Mouse (Mus musculus) neural tube, embryonic 11.5 days (tissue): ENCODE data around the gene Rasgrp2. TPM values are rescaled to one million over a fixed set of nuclear protein-coding genes. Genes with fewer than 3 reads are reported as not detected.

Source experiments
- ATAC-seq: fragments of 200-750 bp; cut with Nextera tagmentation; 2 replicates; pipeline ENCODE4 v1.8.0; 2017; ENCODE audit warnings: moderate number of reproducible peaks, mild to moderate bottlenecking, moderate TSS enrichment, moderate library complexity; ENCODE audit not compliant: insufficient read depth, low FRiP score, low TSS enrichment
- DNase-seq: peaks from one replicate; pipeline ENCODE4 v3.0.0-alpha.2; 2015; ENCODE audit warnings: low spot score
- H3K27ac ChIP-seq: fragments of 300-500 bp; sonication (generic); 2 replicates; pipeline ENCODE4 v1.5.1; 2014; ENCODE audit warnings: low read depth, mild to moderate bottlenecking, low read length
- H3K27me3 ChIP-seq: fragments of 300-500 bp; sonication (generic); 2 replicates; pipeline ENCODE4 v1.6.1; 2014; ENCODE audit warnings: mild to moderate bottlenecking, low read length, mixed read lengths; ENCODE audit not compliant: control insufficient read depth, insufficient read depth
- H3K36me3 ChIP-seq: fragments of 300-500 bp; sonication (generic); 2 replicates; pipeline ENCODE4 v1.6.1; 2014; ENCODE audit warnings: mild to moderate bottlenecking, low read length, moderate library complexity, mixed read lengths; ENCODE audit not compliant: control insufficient read depth, insufficient read depth
- H3K4me1 ChIP-seq: fragments of 300-500 bp; sonication (generic); 2 replicates; pipeline ENCODE4 v1.6.1; 2014; ENCODE audit warnings: low read length, mixed read lengths; ENCODE audit not compliant: control insufficient read depth, insufficient read depth
- H3K4me2 ChIP-seq: fragments of 300-500 bp; sonication (generic); 2 replicates; pipeline ENCODE4 v1.6.1; 2014; ENCODE audit warnings: low read depth, mild to moderate bottlenecking, moderate library complexity
- H3K4me3 ChIP-seq: fragments of 300-500 bp; sonication (generic); 2 replicates; pipeline ENCODE4 v1.5.1; 2014; ENCODE audit warnings: low read depth, low read length
- H3K9ac ChIP-seq: fragments of 300-500 bp; sonication (generic); 2 replicates; pipeline ENCODE4 v1.6.1; 2014; ENCODE audit warnings: mild to moderate bottlenecking, low read length
- H3K9me3 ChIP-seq: fragments of 300-500 bp; sonication (generic); 2 replicates; pipeline ENCODE4 v1.6.1; 2016; ENCODE audit warnings: low read length; ENCODE audit not compliant: control insufficient read depth
- WGBS: fragments of 180-500 bp; shearing (Covaris S2); extraction: QIAGEN DNeasy Blood & Tissue Kit; methylation state at CpG from one replicate; pipeline ENCODE4 v1.1.7; 2014; 5-methylcytosine and 5-hydroxymethylcytosine counted together
- polyA plus RNA-seq: library from polyadenylated mRNA; unstranded; fragments of >200 nt; fragmentation: Nextera tagmentation; extraction: Ambion mirVana; gene quantifications from 2 replicates; pipeline ENCODE4 v1.2.1, GENCODE M21; 2014

Rasgrp2 gene
- polyA plus RNA-seq, 1 experiment from 2014 or later: 17.6 TPM

- no peak overlapping the region for H3K27ac ChIP-seq
- no peaks in the 10 kb centered on the region for H3K27me3 ChIP-seq
- H3K9me3 ChIP-seq: no peaks in the 10 kb centered on the region
- H3K4me1 ChIP-seq: peaks cover 18% of the 10 kb centered on the region
- no peak for DNase-seq
- peak overlapping the region; percentile 100 for H3K9ac ChIP-seq
- WGBS: 6% methylated on average over 2 of the region's 2 CpGs
- peak overlapping the region; percentile 99 for H3K4me3 ChIP-seq
- H3K4me2 ChIP-seq: peak overlapping the region; percentile 87
- H3K36me3 ChIP-seq: peaks cover 20% of the 10 kb centered on the region
- no peak for ATAC-seq
Observed at GRCm38 (mm10) chr19:6364842-6365241, 34.3 kb upstream of the Rasgrp2 start.

- ATAC-seq: no peak
Observed at GRCm38 (mm10) chr19:6370175-6370574, 29.0 kb upstream of the Rasgrp2 start.

GRCm38 (mm10) chr19:6372433-6372832, 26.7 kb upstream of the Rasgrp2 start:
- Histone ChIP-seq H3K36me3 (peaks cover 63% of the 10 kb centered on the region), H3K4me3 (no peak overlapping the region), H3K4me1 (no peaks in the 10 kb centered on the region), H3K4me2 (no peak overlapping the region), H3K27ac (no peak overlapping the region), H3K27me3 (no peaks in the 10 kb centered on the region), H3K9ac (no peak overlapping the region), H3K9me3 (no peaks in the 10 kb centered on the region)
- DNase-seq (no peak), ATAC-seq (no peak)
- WGBS: 94% methylated on average over 3 of the region's 3 CpGs

More at GRCm38 (mm10) chr19:6370175-6370574, 29.0 kb upstream of the Rasgrp2 start:
- Histone ChIP-seq H3K4me1 (peaks cover 11% of the 10 kb centered on the region), H3K27me3 (no peaks in the 10 kb centered on the region), H3K27ac (no peak overlapping the region), H3K9ac (no peak overlapping the region), H3K4me2 (no peak overlapping the region), H3K9me3 (no peaks in the 10 kb centered on the region), H3K4me3 (no peak overlapping the region), H3K36me3 (peaks cover 60% of the 10 kb centered on the region)
- no peak for DNase-seq
- 94% methylated on average over 2 of the region's 2 CpGs for WGBS

GRCm38 (mm10) chr19:6373539-6374400, 25.4 kb upstream of the Rasgrp2 start:
- no peak overlapping the region for H3K9ac ChIP-seq
- no peaks in the 10 kb centered on the region for H3K9me3 ChIP-seq
- DNase-seq (peak; percentile 79), ATAC-seq (peak; percentile 35; the same call in 1 of the 2 replicates)
- H3K4me1 ChIP-seq: no peaks in the 10 kb centered on the region
- H3K27me3 ChIP-seq: no peaks in the 10 kb centered on the region
- WGBS: 75% methylated on average over 12 of the region's 12 CpGs
- H3K27ac ChIP-seq: no peak overlapping the region
- H3K36me3 ChIP-seq: peaks cover 63% of the 10 kb centered on the region
- no peak overlapping the region for H3K4me2 ChIP-seq
- H3K4me3 ChIP-seq: no peak overlapping the region

GRCm38 (mm10) chr19:6374571-6374970, 24.6 kb upstream of the Rasgrp2 start:
- H3K27ac ChIP-seq: no peak overlapping the region
- 95% methylated on average over 10 of the region's 10 CpGs for WGBS

GRCm38 (mm10) chr19:6375423-6376254, 23.5 kb upstream of the Rasgrp2 start:
- H3K27ac ChIP-seq: no peak overlapping the region
- H3K4me1 ChIP-seq: no peaks in the 10 kb centered on the region
- no peak overlapping the region for H3K4me3 ChIP-seq
- H3K36me3 ChIP-seq: peaks cover 58% of the 10 kb centered on the region
- H3K9ac ChIP-seq: no peak overlapping the region
- H3K9me3 ChIP-seq: no peaks in the 10 kb centered on the region
- H3K4me2 ChIP-seq: no peak overlapping the region
- H3K27me3 ChIP-seq: no peaks in the 10 kb centered on the region
- DNase-seq: no peak
- ATAC-seq: no peak
- 91% methylated on average over 32 of the region's 42 CpGs for WGBS

More at GRCm38 (mm10) chr19:6374571-6374970, 24.6 kb upstream of the Rasgrp2 start:
- H3K9ac ChIP-seq: no peak overlapping the region
- no peak for ATAC-seq
- no peaks in the 10 kb centered on the region for H3K27me3 ChIP-seq
- no peaks in the 10 kb centered on the region for H3K4me1 ChIP-seq
- H3K36me3 ChIP-seq: peaks cover 61% of the 10 kb centered on the region
- H3K4me3 ChIP-seq: no peak overlapping the region
- no peak overlapping the region for H3K4me2 ChIP-seq
- no peak for DNase-seq
- H3K9me3 ChIP-seq: no peaks in the 10 kb centered on the region

GRCm38 (mm10) chr19:6376255-6376564, 22.9 kb upstream of the Rasgrp2 start:
- H3K27ac ChIP-seq: no peak overlapping the region
- WGBS: 75% methylated on average over 14 of the region's 14 CpGs
- H3K9ac ChIP-seq: no peak overlapping the region
- ATAC-seq: no peak
- no peak overlapping the region for H3K4me3 ChIP-seq
- H3K27me3 ChIP-seq: no peaks in the 10 kb centered on the region
- H3K4me2 ChIP-seq: no peak overlapping the region
- H3K9me3 ChIP-seq: no peaks in the 10 kb centered on the region
- H3K4me1 ChIP-seq: no peaks in the 10 kb centered on the region
- DNase-seq: peak; percentile 63
- H3K36me3 ChIP-seq: peaks cover 54% of the 10 kb centered on the region

GRCm38 (mm10) chr19:6376643-6377042, 22.5 kb upstream of the Rasgrp2 start:
- WGBS: 90% methylated on average over 2 of the region's 2 CpGs
- ATAC-seq (no peak), DNase-seq (no peak)
- Histone ChIP-seq H3K4me3 (no peak overlapping the region), H3K9ac (no peak overlapping the region), H3K27me3 (no peaks in the 10 kb centered on the region), H3K4me1 (no peaks in the 10 kb centered on the region), H3K27ac (no peak overlapping the region), H3K9me3 (no peaks in the 10 kb centered on the region), H3K4me2 (no peak overlapping the region), H3K36me3 (peaks cover 49% of the 10 kb centered on the region)
